Mouse (Mus musculus): ENCODE measurements at regions not wholly inside any gene's neighbourhood (a gene's known extent, or its start where the extent isn't known, plus 50 kb on each side); places are given as distances from the start of the nearest gene placed in this dataset.
A peak's percentile ranks its signal among the peaks of the same experiment; 100 is the strongest.
"Not testable (repeated sequence)": the region's sequence is repeated elsewhere in the genome, so short reads cannot be mapped to it uniquely, and the experiment has no call there.

DNA sequence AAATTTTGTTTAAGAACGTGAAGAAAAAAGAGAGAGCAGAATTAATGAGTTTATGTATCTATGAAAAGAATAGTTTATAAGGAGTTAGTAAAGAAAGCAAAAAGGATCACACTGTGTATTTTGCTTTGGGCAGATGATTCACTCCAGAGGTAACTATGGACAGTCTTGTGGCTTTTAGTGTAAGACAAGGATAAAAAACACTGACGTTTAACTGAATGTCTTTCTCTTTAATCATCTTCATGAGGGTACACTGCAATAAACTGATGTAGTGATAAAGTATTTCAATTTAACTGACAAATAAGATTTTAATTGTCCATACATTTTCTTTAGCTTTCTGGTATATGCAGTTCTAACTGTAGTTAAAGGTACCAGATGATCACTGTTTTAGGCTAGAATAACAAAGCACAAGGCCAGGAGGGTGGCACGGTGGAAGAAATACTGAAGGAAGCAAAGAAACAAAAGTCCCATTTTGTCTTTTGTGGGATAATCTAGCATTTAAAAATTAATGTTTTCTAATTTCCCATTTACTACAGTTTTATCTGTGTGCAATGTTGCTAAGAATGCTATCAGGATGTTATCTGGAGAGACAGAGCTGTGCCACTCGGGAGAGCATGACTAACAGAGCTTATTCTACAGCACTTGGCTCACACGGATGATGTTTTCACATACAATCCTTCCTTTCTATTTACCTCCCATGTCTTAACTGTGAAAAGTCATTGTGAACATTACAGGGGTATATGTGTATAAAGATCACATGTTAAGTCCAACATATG is 232.4 kb upstream of the Tusc1 start:
- Histone ChIP-seq H3K4me2 (no peak overlapping the region), H3K27ac (replicated peaks) (no peak overlapping the region), H3K36me3 (no peaks in the 10 kb centered on the region), H3K27me3 (replicated peaks) (no peaks in the 10 kb centered on the region), H3K9me3 (replicated peaks) (no peaks in the 10 kb centered on the region), H3K4me3 (replicated peaks) (no peak overlapping the region), H3K9ac (replicated peaks) (no peak overlapping the region), H3K4me1 (no peaks in the 10 kb centered on the region)
- no peak for ATAC-seq (ENCODE audit: low FRiP score)
- WGBS = 75% methylated on average over 5 of the region's 5 CpGs

DNA sequence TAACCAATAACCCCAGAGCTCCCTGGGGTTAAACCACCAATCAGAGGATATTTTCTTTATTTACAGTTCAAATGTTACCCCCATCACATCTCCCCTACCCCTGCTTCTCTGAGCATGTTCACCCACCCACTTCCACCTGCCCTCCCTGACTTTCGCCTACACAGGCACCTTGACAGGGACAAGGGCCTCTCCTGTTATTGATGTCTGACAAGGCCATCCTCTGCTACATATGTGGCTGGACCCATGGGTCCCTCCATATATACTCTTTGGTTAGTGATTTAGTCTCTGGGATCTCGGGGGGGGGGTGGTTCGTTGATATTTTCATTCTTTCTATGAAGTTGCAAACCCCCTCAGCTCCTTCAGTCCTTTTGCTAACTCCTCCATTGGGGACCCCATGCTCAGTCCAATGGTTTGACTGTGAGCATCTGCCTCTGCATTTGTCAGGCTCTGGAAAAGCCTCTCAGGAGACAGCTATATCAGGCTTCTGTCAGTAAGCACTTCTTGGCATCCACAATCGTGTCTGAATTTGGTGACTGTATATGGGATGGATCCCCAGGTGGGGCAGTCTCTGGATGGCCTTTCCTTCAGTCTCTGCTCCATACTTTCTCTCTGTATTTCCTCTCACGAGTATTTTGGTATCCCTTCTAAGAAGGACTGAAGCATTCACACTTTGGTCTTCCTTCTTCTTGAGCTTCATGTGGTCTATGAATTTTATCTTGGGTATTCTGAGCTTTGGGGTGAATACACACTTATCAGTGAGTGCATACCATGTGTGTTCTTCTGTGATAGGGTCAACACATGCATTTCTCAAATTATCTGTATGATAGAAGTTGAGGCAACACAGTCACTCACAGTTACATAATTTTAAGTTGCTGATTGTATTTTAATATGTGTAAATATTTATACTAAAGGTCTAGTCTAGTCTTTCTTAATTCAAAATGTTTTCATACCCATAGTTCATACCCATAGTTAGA is 220.8 kb upstream of the Tusc1 start:
- Histone ChIP-seq H3K4me1 (no peaks in the 10 kb centered on the region), H3K4me2 (no peak overlapping the region), H3K27me3 (replicated peaks) (no peaks in the 10 kb centered on the region), H3K36me3 (no peaks in the 10 kb centered on the region), H3K27ac (replicated peaks) (no peak overlapping the region), H3K9me3 (replicated peaks) (no peaks in the 10 kb centered on the region), H3K4me3 (replicated peaks) (no peak overlapping the region), H3K9ac (replicated peaks) (no peak overlapping the region)
- no peak for ATAC-seq (ENCODE audit: low FRiP score)
- 86% methylated on average over 5 of the region's 5 CpGs for WGBS

DNA sequence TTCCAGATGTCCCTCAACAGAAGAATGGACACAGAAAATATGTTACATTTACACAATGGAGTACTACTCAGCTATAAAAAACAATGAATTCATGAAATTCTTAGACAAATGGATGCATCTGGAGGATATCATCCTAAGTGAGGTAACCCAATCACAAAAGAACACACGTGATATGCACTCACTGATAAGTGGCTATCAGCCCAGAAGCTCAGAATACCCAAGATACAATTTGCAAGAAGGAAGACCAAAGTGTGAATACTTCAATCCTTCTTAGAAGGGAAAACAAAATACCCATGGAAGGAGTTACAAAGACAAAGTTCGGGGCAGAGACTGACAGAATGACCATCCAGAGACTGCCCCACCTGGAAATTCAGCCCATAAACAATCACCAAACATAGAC is 219.9 kb upstream of the Tusc1 start:
- not testable (repeated sequence) for H3K9me3 ChIP-seq (replicated peaks); H3K4me2 ChIP-seq; H3K36me3 ChIP-seq; H3K9ac ChIP-seq (replicated peaks); ATAC-seq (ENCODE audit: low FRiP score); H3K27ac ChIP-seq (replicated peaks); H3K27me3 ChIP-seq (replicated peaks); H3K4me1 ChIP-seq; H3K4me3 ChIP-seq (replicated peaks)
- 87% methylated on average over 2 of the region's 2 CpGs for WGBS

DNA sequence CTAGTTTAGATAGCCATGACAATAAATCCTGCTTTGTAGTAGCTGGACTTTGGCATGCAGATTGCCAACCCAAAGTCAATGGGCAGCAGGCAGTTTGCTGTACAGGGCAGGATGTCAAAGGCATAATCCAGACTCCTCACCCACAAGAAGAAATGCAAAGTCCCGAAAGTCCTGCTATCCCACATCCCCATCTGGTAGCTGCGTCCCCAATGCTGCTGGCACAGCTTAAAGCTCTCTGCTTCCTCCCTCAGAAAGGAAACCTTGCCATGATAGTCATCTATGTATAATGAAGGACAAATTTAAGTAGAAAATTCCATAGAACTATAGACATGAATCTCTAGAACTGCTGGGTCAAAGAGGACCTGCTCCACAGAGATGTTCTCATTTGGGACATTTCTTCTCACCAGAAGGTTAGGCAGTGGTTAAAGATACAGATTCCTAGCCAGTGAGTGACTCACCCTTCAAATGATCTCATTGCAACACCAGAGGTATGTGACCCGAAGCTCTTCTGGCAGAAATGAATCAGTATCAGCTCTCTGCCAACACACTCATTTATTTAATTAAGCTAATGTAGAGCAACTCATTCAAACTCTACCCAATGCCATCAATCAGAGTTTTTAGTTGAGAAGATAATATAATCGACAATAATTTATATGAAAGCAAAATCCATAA is 217.3 kb upstream of the Tusc1 start:
- Histone ChIP-seq H3K36me3 (no peaks in the 10 kb centered on the region), H3K9me3 (replicated peaks) (no peaks in the 10 kb centered on the region), H3K27me3 (replicated peaks) (no peaks in the 10 kb centered on the region), H3K4me3 (replicated peaks) (no peak overlapping the region), H3K4me2 (no peak overlapping the region), H3K4me1 (no peaks in the 10 kb centered on the region), H3K27ac (replicated peaks) (no peak overlapping the region), H3K9ac (replicated peaks) (no peak overlapping the region)
- WGBS = 62% methylated on average over 4 of the region's 4 CpGs
- ATAC-seq (ENCODE audit: low FRiP score) = no peak

DNA sequence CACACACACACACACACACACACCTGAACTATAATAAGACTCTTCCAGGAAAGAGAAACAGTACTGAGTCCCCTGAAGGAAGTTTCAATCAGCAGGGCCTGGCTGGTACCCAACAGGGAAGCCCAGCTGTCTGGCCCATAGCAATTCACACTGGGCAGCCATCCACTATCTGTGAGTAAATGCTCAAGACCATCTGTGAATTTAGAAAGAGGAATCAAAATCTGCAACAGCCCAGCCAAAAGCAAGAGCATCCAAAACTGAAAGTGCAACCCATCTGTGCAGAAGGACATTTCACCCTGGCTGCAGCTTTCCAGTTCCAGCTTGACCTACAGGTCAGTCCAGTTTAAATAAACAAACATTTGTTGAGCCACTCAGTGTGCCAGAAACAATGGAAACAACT is 215.8 kb upstream of the Tusc1 start:
- no peaks in the 10 kb centered on the region for H3K27me3 ChIP-seq (replicated peaks)
- no peak overlapping the region for H3K4me3 ChIP-seq (replicated peaks)
- H3K9ac ChIP-seq (replicated peaks) = no peak overlapping the region
- H3K9me3 ChIP-seq (replicated peaks) = no peaks in the 10 kb centered on the region
- H3K4me2 ChIP-seq = no peak overlapping the region
- H3K4me1 ChIP-seq = no peaks in the 10 kb centered on the region
- ATAC-seq (ENCODE audit: low FRiP score) = no peak
- no peaks in the 10 kb centered on the region for H3K36me3 ChIP-seq
- 0 out of 2 replicates have a peak overlapping the region, but pooled peaks have one; percentile 25 for H3K27ac ChIP-seq (replicated peaks)

DNA sequence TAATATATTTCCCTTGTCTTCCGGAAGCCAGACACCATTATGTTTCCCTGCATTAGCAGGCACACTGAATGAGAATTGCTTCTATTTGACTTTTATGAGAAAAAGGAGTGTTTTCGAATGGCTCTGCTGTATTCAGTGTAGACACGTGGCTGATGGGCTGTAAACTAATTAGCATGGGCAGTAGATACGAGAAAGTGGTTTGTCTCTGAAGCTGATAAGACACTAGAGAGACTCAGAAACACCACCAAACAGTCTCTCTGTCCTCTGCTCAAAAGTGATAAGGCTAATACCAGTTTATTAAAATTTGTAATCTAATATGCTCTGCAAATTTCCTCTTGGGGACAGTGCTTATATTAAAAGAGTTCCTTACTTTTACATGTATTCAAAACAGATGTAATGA is 205.3 kb upstream of the Tusc1 start:
- no peak overlapping the region for H3K27ac ChIP-seq (replicated peaks)
- no peak overlapping the region for H3K4me3 ChIP-seq (replicated peaks)
- no peaks in the 10 kb centered on the region for H3K36me3 ChIP-seq
- H3K4me1 ChIP-seq = peaks cover 3% of the 10 kb centered on the region; the same call in 1 of the 2 replicates
- WGBS = 12% methylated on average over 4 of the region's 4 CpGs
- ATAC-seq (ENCODE audit: low FRiP score) = peak; percentile 70; the same call in 1 of the 2 replicates
- no peak overlapping the region for H3K9ac ChIP-seq (replicated peaks)
- H3K27me3 ChIP-seq (replicated peaks) = no peaks in the 10 kb centered on the region
- no peak overlapping the region; the same call in 1 of the 2 replicates for H3K4me2 ChIP-seq
- H3K9me3 ChIP-seq (replicated peaks) = no peaks in the 10 kb centered on the region

DNA sequence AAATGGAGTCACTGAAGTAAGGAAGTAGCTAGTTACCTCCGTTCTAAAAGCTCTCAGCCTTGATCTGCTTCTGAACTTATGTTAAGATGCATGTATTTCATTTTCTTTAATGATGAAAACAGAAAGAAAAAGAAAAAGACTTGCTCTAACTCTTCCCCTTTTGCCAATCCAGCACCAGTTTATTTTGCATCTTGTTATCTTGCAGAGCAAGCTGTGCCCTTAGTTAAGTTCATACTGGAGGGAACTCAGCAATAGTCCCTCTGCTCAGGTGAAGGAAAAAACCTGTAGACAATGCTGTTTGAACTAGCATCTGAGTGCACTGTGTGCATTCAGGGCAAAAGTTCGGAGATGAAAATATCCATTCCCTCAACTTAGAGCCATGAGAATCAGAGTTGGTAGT is 192.1 kb upstream of the Tusc1 start:
- WGBS = 81% methylated on average over 2 of the region's 2 CpGs
- Histone ChIP-seq H3K4me1 (no peaks in the 10 kb centered on the region), H3K4me3 (replicated peaks) (no peak overlapping the region), H3K9ac (replicated peaks) (no peak overlapping the region), H3K27me3 (replicated peaks) (no peaks in the 10 kb centered on the region), H3K36me3 (no peaks in the 10 kb centered on the region), H3K27ac (replicated peaks) (no peak overlapping the region), H3K4me2 (no peak overlapping the region), H3K9me3 (replicated peaks) (no peaks in the 10 kb centered on the region)
- ATAC-seq (ENCODE audit: low FRiP score) = no peak

DNA sequence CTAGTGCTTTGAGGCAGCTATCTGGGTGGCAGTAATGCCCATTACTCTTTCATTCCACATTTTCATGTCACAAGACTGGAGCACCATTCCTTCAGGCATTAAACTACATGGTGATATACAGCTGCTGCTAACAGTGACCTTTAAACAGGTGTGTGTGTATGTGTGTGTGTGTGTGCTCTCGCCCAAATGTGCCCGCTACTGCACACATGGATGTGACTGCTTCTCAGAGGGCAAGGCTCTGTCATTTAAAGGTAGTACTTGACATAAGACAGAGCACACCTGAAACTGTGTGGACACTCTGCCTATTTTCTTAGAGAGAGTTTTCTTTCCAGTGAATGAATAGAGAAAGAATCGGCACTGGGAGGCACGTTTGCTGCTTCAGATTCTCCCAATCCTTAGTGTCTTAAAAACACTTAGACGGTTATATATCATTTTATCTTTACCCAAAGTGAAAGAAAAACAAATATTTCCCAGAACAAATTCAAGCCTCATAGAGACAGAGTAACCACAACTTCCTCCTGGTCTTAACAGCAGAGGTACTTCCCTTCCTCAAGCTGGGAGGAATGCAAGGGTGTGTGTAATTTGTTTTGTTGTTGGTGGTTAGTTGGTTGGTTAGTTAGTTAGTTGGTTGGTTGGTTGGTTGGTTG is 185.3 kb upstream of the Tusc1 start:
- no peaks in the 10 kb centered on the region for H3K4me1 ChIP-seq
- no peak for ATAC-seq (ENCODE audit: low FRiP score)
- H3K27ac ChIP-seq (replicated peaks) = no peak overlapping the region
- WGBS = 86% methylated on average over 5 of the region's 5 CpGs
- no peaks in the 10 kb centered on the region for H3K27me3 ChIP-seq (replicated peaks)
- H3K36me3 ChIP-seq = no peaks in the 10 kb centered on the region
- no peak overlapping the region for H3K4me3 ChIP-seq (replicated peaks)
- H3K4me2 ChIP-seq = no peak overlapping the region
- no peaks in the 10 kb centered on the region for H3K9me3 ChIP-seq (replicated peaks)
- H3K9ac ChIP-seq (replicated peaks) = no peak overlapping the region

DNA sequence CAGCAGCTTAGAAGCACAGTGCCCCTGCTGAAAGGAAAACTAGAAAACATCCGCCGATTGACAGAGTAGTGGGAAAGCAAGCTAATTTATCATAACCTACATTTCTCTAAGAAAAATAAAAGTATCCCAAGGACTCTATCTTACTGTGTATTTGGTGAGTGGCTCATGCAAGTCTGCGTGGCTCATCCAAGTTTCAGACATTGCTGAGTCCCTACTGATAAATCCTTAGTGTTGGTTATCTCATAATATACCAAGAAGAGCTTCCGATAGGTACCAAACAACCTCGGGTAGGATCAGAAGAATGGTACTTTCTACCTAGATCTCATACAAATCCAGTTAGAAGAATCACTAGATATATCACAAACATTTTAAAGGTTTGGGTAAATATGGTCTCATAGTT is 183.6 kb upstream of the Tusc1 start:
- Histone ChIP-seq H3K36me3 (no peaks in the 10 kb centered on the region), H3K9me3 (replicated peaks) (no peaks in the 10 kb centered on the region), H3K27me3 (replicated peaks) (no peaks in the 10 kb centered on the region), H3K4me1 (no peaks in the 10 kb centered on the region), H3K4me3 (replicated peaks) (no peak overlapping the region), H3K9ac (replicated peaks) (no peak overlapping the region), H3K4me2 (no peak overlapping the region), H3K27ac (replicated peaks) (no peak overlapping the region)
- no peak for ATAC-seq (ENCODE audit: low FRiP score)
- WGBS = 92% methylated on average over 5 of the region's 5 CpGs

DNA sequence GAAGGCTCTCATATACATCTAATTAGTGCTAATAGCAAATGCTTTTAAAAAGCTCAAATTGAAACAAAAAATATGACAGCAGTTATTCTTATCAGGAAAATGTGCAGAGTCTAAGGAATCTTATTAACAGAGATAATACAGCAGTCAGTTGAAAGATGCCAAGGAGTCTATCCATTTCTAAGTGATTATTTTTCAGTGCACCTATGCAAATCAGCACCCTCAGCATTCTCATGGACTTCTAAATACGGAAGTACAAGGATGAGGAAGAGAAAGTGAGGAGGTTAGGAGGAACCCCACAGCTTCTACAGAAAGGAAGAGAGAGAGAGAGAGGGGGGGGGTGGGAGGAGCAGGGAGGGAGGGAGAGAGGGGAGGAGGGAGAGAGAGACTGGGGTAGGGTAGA is 175.5 kb upstream of the Tusc1 start:
- no peaks in the 10 kb centered on the region for H3K36me3 ChIP-seq
- H3K4me3 ChIP-seq (replicated peaks) = no peak overlapping the region
- H3K27ac ChIP-seq (replicated peaks) = no peak overlapping the region
- 28% methylated on average over 1 of the region's 1 CpGs for WGBS
- H3K27me3 ChIP-seq (replicated peaks) = no peaks in the 10 kb centered on the region
- H3K4me1 ChIP-seq = no peaks in the 10 kb centered on the region
- H3K4me2 ChIP-seq = no peak overlapping the region
- ATAC-seq (ENCODE audit: low FRiP score) = no peak
- H3K9me3 ChIP-seq (replicated peaks) = no peaks in the 10 kb centered on the region
- no peak overlapping the region for H3K9ac ChIP-seq (replicated peaks)

DNA sequence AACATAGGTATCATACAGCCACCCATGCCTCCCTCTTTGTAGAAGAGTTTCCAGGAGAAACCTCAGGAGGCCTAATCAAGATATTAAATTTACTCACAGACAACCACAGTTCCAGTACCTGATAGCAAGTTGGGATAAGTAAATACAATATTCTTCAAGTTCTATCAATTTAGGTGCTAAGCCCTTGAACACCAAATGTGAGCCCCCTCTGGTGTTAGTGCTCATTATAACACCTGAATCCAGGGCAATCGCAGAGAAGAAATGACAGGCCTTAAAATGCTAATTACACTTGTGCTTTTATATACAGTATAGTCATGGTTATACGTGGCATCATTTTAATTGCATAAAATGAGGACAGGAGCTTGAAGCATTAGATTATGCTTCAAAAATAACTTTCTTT is 161.6 kb upstream of the Tusc1 start:
- 67% methylated on average over 2 of the region's 2 CpGs for whole genome bisulfite sequencing
- no peaks in the 10 kb centered on the region for H3K4me1 ChIP-seq

More for the DNA sequence above, 161.6 kb upstream of the Tusc1 start:
- Histone ChIP-seq H3K36me3 (no peaks in the 10 kb centered on the region), H3K4me3 (replicated peaks) (no peak overlapping the region), H3K4me2 (no peak overlapping the region), H3K27me3 (replicated peaks) (no peaks in the 10 kb centered on the region), H3K9me3 (replicated peaks) (no peaks in the 10 kb centered on the region), H3K9ac (replicated peaks) (no peak overlapping the region), H3K27ac (replicated peaks) (no peak overlapping the region)
- no peak for ATAC-seq (ENCODE audit: low FRiP score)
